Mouse (Mus musculus) small intestine, adult 2 months (tissue): ENCODE data around the gene Smarca4. TPM values are rescaled to one million over a fixed set of nuclear protein-coding genes. Genes with fewer than 3 reads are reported as not detected.

Source experiments
- H3K27ac ChIP-seq: fragments of 200-500 bp; 2 replicates; pipeline ENCODE4 v1.5.1; 2012; ENCODE audit warnings: low read depth, low read length, control low read depth, inconsistent platforms; ENCODE audit not compliant: insufficient read depth
- H3K27me3 ChIP-seq: fragments of 200-500 bp; 2 replicates; pipeline ENCODE4 v1.6.1; 2012; ENCODE audit warnings: mild to moderate bottlenecking, moderate library complexity, low read length, inconsistent platforms; ENCODE audit not compliant: control insufficient read depth, insufficient read depth
- H3K36me3 ChIP-seq: fragments of 200-500 bp; 2 replicates; pipeline ENCODE4 v1.6.1; 2012; ENCODE audit warnings: mild to moderate bottlenecking, low read length, control low read depth, inconsistent platforms; ENCODE audit not compliant: control insufficient read depth, insufficient read depth
- H3K4me1 ChIP-seq: fragments of 200-500 bp; 2 replicates; pipeline ENCODE4 v1.6.1; 2012; ENCODE audit warnings: low read length, inconsistent platforms, mixed read lengths; ENCODE audit not compliant: control insufficient read depth, insufficient read depth, insufficient read length
- H3K4me3 ChIP-seq: fragments of 200-500 bp; 2 replicates; pipeline ENCODE4 v1.5.1; 2012; ENCODE audit warnings: low read depth, mild to moderate bottlenecking, control low read depth, inconsistent platforms, low read length, moderate library complexity
- CTCF ChIP-seq: fragments of 200-500 bp; IDR thresholded peaks from 2 replicates; pipeline ENCODE4 v1.5.1; 2012; ENCODE audit warnings: low read depth, mild to moderate bottlenecking, control low read depth, inconsistent platforms, low read length, moderate library complexity, mixed read lengths; ENCODE audit not compliant: insufficient replicate concordance, insufficient read length; ENCODE audit errors: extremely low read depth
- POLR2A ChIP-seq: fragments of 200-500 bp; IDR thresholded peaks from 2 replicates; pipeline ENCODE4 v1.6.1; 2012; ENCODE audit warnings: low read depth, mild to moderate bottlenecking, control low read depth, inconsistent platforms, low read length, moderate library complexity
- WGBS: fragments of 180-500 bp; shearing (Covaris S2); methylation state at CpG from one replicate; pipeline ENCODE4 v1.1.7; 2018; 5-methylcytosine and 5-hydroxymethylcytosine counted together
- polyA plus RNA-seq: library from polyadenylated mRNA; depleted of rRNA; stranded (reverse); fragments of >200 nt; gene quantifications from 2 replicates; pipeline ENCODE4 v1.2.3, GENCODE M21; 2012

Gene Smarca4
- polyA plus RNA-seq, 1 experiment: 34.1 TPM

DNA sequence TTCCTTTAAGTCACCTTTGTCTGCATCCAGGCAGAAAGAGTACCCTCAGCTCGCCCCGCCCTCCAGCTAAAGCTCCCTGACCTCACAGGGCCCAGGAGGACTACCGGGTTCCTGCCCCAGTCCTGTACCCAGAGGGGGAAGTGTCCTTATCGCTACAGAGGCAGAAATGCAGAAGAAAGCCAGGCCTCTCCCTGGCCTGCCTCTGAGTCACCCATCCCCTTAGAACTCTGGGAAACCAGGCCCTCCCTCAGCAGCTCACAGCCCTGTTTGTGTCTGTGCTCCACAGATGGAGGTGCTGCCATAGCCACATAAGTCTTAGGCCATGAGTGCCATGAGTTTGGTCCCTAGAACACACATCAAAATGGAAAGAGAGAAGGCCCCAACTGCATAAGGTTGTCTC is 99.3 kb downstream of the Smarca4 start:
- Histone ChIP-seq H3K27ac (no peak overlapping the region), H3K4me1 (peaks cover 13% of the 10 kb centered on the region), H3K36me3 (no peaks in the 10 kb centered on the region), H3K4me3 (no peak overlapping the region), H3K27me3 (no peaks in the 10 kb centered on the region)
- TF ChIP-seq POLR2A (no peak), CTCF (no peak)
- WGBS: 20% methylated on average over 4 of the region's 4 CpGs

DNA sequence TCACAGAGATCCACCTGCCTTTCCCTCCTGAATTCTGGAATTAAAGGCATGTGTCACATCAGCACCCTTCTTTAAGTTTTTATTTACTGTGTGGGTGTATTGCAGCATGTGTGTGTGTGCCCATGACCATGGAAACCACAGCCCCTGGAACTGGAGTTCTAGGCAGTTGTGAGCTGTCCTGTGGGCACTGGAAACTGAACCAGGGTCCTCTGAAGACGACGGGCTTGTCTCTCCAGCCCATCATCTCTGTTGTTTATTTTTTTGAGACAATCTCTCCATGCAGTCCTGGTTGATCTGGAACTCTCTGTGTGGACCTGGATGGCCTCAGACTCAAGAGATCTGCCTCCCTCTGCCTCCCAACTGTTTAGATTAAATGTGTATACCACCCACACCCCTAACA is 101.0 kb downstream of the Smarca4 start:
- WGBS: 88% methylated on average over 2 of the region's 2 CpGs
- H3K36me3 ChIP-seq: no peaks in the 10 kb centered on the region
- H3K4me3 ChIP-seq: no peak overlapping the region
- H3K27ac ChIP-seq: no peak overlapping the region
- peaks cover 17% of the 10 kb centered on the region for H3K4me1 ChIP-seq
- TF ChIP-seq CTCF (no peak), POLR2A (no peak)
- H3K27me3 ChIP-seq: no peaks in the 10 kb centered on the region

DNA sequence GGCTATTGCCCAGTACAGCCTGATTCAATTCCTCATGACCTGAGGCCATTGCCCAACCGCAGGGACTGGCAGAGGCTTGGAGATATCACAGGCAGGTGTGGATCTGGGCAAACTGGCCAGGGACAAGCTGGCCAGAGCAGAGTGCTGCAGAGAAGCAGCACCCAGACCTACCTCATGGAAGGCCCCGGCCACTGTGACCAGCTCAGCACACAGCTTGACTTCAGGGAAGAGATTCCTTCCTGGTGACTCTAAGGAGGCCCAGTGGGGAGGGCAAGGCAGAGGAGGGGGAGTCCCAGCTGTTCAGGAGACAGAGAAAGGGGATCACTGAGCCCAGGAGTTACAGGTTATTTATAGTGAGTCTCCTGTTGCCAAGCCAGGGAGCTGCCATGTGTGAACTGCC is 105.1 kb downstream of the Smarca4 start:
- H3K4me3 ChIP-seq: no peak overlapping the region
- no peak overlapping the region for H3K27ac ChIP-seq
- WGBS: 71% methylated on average over 2 of the region's 2 CpGs
- TF ChIP-seq POLR2A (no peak), CTCF (no peak)
- H3K4me1 ChIP-seq: peaks cover 22% of the 10 kb centered on the region
- H3K27me3 ChIP-seq: no peaks in the 10 kb centered on the region
- H3K36me3 ChIP-seq: no peaks in the 10 kb centered on the region

DNA sequence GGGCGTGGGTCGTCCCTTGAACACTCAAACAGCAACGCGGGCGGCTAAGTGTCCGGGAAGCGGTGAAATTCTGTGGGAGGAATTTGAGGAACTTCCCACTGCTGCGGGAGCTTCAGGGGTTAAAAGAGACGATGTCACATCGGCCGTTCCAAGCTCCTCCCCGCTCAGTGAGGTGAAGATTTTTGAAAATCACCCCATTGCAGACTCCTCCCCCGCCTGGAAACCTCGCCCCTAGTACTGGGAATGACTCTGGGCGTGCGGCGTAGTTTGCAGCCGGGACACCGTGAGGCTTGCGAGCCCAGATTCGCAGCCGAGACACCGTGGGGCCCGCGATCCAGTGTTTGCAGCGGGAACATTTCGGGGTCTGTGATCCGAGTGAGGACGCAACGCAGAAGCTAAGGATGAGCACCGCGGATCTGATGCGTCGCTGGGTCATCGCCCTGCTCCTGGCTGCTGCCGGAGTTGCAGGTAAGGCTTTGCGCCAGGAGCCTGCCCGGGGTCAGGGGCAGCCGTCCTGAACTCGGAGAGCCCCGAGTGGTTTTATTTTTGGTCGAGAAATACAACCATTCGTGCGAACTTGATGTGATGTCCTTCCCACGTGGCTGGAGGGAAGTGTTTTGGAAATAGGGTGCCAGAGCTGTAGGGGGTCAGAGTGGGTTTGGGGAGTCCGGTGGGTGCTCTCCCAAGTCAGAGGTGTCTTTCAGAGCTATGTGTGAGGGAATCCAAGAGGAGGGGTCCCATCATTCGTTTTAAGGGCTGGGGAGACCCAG is 107.6 kb downstream of the Smarca4 start, which contains the start of gene Ldlr:
Gene Ldlr (plus strand): TSS at position 107 of the 770 bp plus-strand sequence.
- Histone ChIP-seq H3K27ac (peak within 1 kb of the TSS; percentile 94), H3K27me3 (no peaks in the 10 kb centered on the region), H3K4me1 (peaks cover 29% of the 10 kb centered on the region), H3K4me3 (peak within 1 kb of the TSS; percentile 87), H3K36me3 (no peaks in the 10 kb centered on the region)
- TF ChIP-seq CTCF (no peak), POLR2A (peak; percentile 94)
- under 1% methylated on average over 47 of the region's 47 CpGs for WGBS

DNA sequence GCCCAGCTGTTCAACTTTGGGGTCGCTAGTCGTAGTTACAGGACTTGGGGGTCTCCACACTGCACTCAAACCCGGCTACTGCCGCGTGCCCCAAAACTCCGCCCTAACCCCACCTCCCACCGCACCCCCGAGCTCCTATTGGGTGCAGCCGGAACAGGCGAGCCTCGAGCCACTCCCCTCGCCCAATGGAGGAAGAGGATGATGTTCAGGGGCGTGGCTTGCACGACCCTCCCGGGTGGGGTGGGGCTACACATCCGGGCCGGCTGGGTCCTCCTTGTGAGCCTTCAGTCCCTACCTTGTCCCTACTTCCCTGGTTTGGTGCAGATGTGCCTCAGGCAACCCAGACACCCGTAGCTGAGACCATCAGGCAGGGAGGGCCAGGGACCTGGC is 108.2 kb downstream of the Smarca4 start:
- Histone ChIP-seq H3K4me3 (peak overlapping the region; percentile 87), H3K36me3 (no peaks in the 10 kb centered on the region), H3K27ac (peak overlapping the region; percentile 94), H3K27me3 (no peaks in the 10 kb centered on the region), H3K4me1 (peaks cover 30% of the 10 kb centered on the region)
- under 1% methylated on average over 18 of the region's 18 CpGs for WGBS
- TF ChIP-seq CTCF: no peak
- peak; percentile 69; the same call in 1 of the 2 replicates for TF ChIP-seq POLR2A

DNA sequence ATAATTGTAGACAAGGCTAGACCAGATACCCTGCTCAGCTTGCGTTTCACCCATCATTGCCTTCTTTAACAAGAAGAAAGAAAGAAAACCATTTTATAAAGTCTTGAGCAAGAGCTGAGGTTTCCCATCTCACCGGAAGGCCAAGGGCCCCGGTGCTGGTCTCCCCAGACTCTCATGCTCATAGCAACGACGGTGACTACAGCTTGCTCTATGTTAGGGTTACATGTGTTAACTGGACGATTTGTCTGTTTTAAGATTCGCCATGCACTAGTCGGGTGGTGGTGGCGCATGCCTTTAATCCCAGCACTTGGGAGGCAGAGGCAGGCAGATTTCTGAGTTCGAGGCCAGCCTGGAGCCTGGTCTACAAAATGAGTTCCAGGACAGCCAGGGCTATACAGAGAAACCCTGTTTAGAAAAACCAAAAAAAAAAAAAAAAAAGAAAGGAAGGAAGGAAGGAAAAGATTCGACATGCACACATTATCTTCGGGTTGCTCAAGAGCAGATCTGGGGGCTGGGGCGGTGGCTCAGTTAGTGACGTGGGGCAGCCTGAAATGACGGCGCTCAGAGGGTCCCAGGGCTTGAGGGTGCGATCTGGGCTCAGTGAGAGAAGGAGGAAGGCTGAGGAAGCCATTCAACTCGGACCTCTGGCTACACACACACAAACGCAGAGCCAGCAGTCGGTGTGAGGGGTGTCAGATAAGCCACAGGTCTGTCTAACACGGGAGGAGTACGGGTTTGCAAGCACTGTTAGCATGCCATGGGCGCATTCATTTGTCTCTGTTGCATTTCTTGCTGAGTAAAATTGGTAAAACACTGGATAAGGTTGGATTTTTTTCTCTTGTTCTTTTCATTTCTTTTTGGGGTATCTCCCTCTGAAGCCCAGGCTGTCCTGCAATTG is 109.5 kb downstream of the Smarca4 start:
- peak overlapping the region; percentile 87 for H3K4me3 ChIP-seq

DNA sequence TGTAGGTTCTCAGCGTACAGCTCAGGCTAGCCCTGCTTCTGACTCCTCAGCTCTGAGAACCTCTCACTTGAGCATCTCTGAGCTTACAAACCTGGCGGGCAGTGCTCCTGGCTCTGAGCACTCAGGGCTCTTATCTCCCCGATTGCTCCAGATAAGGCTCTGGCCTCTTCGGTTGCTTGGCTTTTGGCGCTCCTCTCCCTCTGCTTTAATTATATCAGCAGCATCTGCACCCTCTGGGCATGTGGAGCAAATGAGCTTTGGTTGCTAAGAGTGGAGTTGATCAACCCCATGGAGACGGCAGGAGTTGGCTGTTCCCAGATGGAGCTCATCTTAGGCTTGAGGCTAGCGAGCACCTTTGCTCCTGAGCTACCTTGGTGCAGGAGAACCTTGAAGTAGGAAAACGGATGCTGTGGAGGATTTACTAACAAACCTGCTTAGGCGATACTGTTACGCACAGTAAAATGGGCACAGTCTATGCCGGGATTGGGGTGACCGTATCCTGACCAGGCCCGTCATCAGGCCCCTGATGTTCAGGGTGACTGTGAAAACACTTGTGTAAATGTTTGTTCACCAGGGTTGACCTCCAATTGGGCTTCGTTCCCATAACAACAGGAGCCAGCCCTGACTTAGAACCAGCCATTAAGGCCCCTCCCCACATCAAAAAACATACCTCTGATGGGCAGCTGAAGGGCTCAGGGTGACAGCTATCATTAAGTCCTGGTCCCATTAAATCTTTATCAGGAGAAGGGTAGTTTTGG is 110.4 kb downstream of the Smarca4 start:
- H3K36me3 ChIP-seq: 0 out of 2 replicates have a peak, but pooled peaks cover 2% of the 10 kb centered on the region
- H3K27ac ChIP-seq: no peak overlapping the region; the same call in 1 of the 2 replicates
- WGBS: 42% methylated on average over 14 of the region's 14 CpGs
- H3K4me3 ChIP-seq: peak overlapping the region; percentile 34
- H3K27me3 ChIP-seq: no peaks in the 10 kb centered on the region
- H3K4me1 ChIP-seq: peaks cover 24% of the 10 kb centered on the region
- TF ChIP-seq CTCF: no peak
- no peak for TF ChIP-seq POLR2A

More for the DNA sequence above, 109.5 kb downstream of the Smarca4 start:
- TF ChIP-seq CTCF (no peak), POLR2A (no peak)
- no peaks in the 10 kb centered on the region for H3K27me3 ChIP-seq
- peak overlapping the region; percentile 41 for H3K27ac ChIP-seq
- 40% methylated on average over 23 of the region's 23 CpGs for WGBS
- H3K4me1 ChIP-seq: peaks cover 25% of the 10 kb centered on the region
- H3K36me3 ChIP-seq: no peaks in the 10 kb centered on the region
